Mouse (Mus musculus) intestine, postnatal 0 days (tissue): Measurements from ENCODE around the gene Apol10a. TPM values are rescaled to one million over a fixed set of nuclear protein-coding genes. Genes with fewer than 3 reads are reported as not detected.
"Not testable (repeated sequence)": the region's sequence is repeated elsewhere in the genome, so short reads cannot be mapped to it uniquely, and the experiment has no call there.

ENCODE experiments used
- ATAC-seq: fragments of 200-750 bp; cut with Nextera tagmentation; 2 replicates; pipeline ENCODE4 v1.8.0; 2017; ENCODE audit warnings: mild to moderate bottlenecking, moderate TSS enrichment, moderate library complexity
- H3K27ac ChIP-seq: fragments of 300-500 bp; sonication (generic); 2 replicates; pipeline ENCODE4 v1.5.1; 2014; ENCODE audit warnings: mild to moderate bottlenecking, low read depth, low read length, moderate library complexity
- H3K27me3 ChIP-seq: fragments of 300-500 bp; sonication (generic); replicated peaks from 2 replicates; pipeline ENCODE4 v1.6.1; 2014; ENCODE audit warnings: low read length, mixed read lengths; ENCODE audit not compliant: control insufficient read depth, insufficient read depth
- H3K36me3 ChIP-seq: fragments of 300-500 bp; sonication (generic); 2 replicates; pipeline ENCODE4 v1.6.1; 2014; ENCODE audit warnings: mild to moderate bottlenecking, moderate library complexity; ENCODE audit not compliant: control insufficient read depth, insufficient read depth
- H3K4me1 ChIP-seq: fragments of 300-500 bp; sonication (generic); replicated peaks from 2 replicates; pipeline ENCODE4 v1.6.1; 2014; ENCODE audit warnings: antibody characterized with exemption, low read length, mixed read lengths; ENCODE audit not compliant: control insufficient read depth, insufficient read depth
- H3K4me2 ChIP-seq: fragments of 300-500 bp; sonication (generic); replicated peaks from 2 replicates; pipeline ENCODE4 v1.6.1; 2014; ENCODE audit warnings: low read depth, mild to moderate bottlenecking, moderate library complexity
- H3K4me3 ChIP-seq: fragments of 300-500 bp; sonication (generic); 2 replicates; pipeline ENCODE4 v1.5.1; 2014; ENCODE audit warnings: low read depth, low read length
- H3K9ac ChIP-seq: fragments of 300-500 bp; sonication (generic); 2 replicates; pipeline ENCODE4 v1.6.1; 2014; ENCODE audit warnings: mild to moderate bottlenecking, low read depth, low read length
- H3K9me3 ChIP-seq: fragments of 300-500 bp; sonication (generic); 2 replicates; pipeline ENCODE4 v1.6.1; 2016; ENCODE audit warnings: mixed run types; ENCODE audit not compliant: control insufficient read depth
- CTCF ChIP-seq: sonication (generic); IDR thresholded peaks from 2 replicates; pipeline ENCODE4 v1.5.1; 2016; ENCODE audit warnings: low read depth, mild to moderate bottlenecking, control low read depth, antibody characterized with exemption, moderate library complexity
- WGBS: fragments of 180-500 bp; shearing (Covaris S2); extraction: QIAGEN DNeasy Blood & Tissue Kit; methylation state at CpG from one replicate; pipeline ENCODE4 v1.1.7; 2014; 5-methylcytosine and 5-hydroxymethylcytosine counted together
- polyA plus RNA-seq: library from polyadenylated mRNA; unstranded; fragments of >200 nt; fragmentation: Nextera tagmentation; extraction: Ambion mirVana; gene quantifications from 2 replicates; pipeline ENCODE4 v1.2.1, GENCODE M21; 2015

Apol10a gene
- 0.60 and 0.85 TPM in 2 replicates for polyA plus RNA-seq

- H3K4me2 ChIP-seq, H3K4me3 ChIP-seq: not testable (repeated sequence)
- WGBS: 56% methylated on average over 2 of the region's 2 CpGs
Observed at GRCm38 (mm10) chr15:77476693-77477092, at the start of gene Apol10a. Gene Apol10a (plus strand): TSS chr15:77477047.

GRCm38 (mm10) chr15:77428690-77429448 is 48.0 kb upstream of the Apol10a start:
- not testable (repeated sequence) for H3K27ac ChIP-seq, H3K9me3 ChIP-seq, H3K4me1 ChIP-seq, H3K36me3 ChIP-seq, H3K4me3 ChIP-seq, H3K27me3 ChIP-seq, H3K9ac ChIP-seq, H3K4me2 ChIP-seq
- WGBS: 33% methylated on average over 9 of the region's 10 CpGs
- ATAC-seq: peak; percentile 77

More at GRCm38 (mm10) chr15:77476693-77477092, at the start of gene Apol10a:
- not testable (repeated sequence) for H3K27me3 ChIP-seq, H3K9me3 ChIP-seq, H3K4me1 ChIP-seq, H3K36me3 ChIP-seq, H3K27ac ChIP-seq, ATAC-seq, H3K9ac ChIP-seq

- ATAC-seq, H3K27me3 ChIP-seq, H3K27ac ChIP-seq, H3K4me2 ChIP-seq, H3K36me3 ChIP-seq, H3K9me3 ChIP-seq, H3K9ac ChIP-seq, H3K4me3 ChIP-seq, H3K4me1 ChIP-seq: not testable (repeated sequence)
- 80% methylated on average over 7 of the region's 8 CpGs for whole genome bisulfite sequencing
Observed at GRCm38 (mm10) chr15:77444746-77445145, 32.1 kb upstream of the Apol10a start.

GRCm38 (mm10) chr15:77445668-77446067 is 31.2 kb upstream of the Apol10a start:
- not testable (repeated sequence) for H3K4me2 ChIP-seq, H3K4me3 ChIP-seq, H3K9ac ChIP-seq, H3K9me3 ChIP-seq, H3K4me1 ChIP-seq, H3K27me3 ChIP-seq, H3K27ac ChIP-seq, H3K36me3 ChIP-seq
- 50% methylated on average over 1 of the region's 1 CpGs for WGBS
- ATAC-seq: peak; percentile 53

- H3K4me1 ChIP-seq, H3K9ac ChIP-seq, H3K27me3 ChIP-seq, ATAC-seq, H3K9me3 ChIP-seq, H3K4me2 ChIP-seq, H3K36me3 ChIP-seq, H3K4me3 ChIP-seq, H3K27ac ChIP-seq: not testable (repeated sequence)
- WGBS: 92% methylated on average over 2 of the region's 2 CpGs
Observed at GRCm38 (mm10) chr15:77447392-77447791, 29.5 kb upstream of the Apol10a start, which contains the start of gene Apol7b. Gene Apol7b (minus strand): TSS chr15:77447492.

GRCm38 (mm10) chr15:77449927-77450326 is 26.9 kb upstream of the Apol10a start:
- not testable (repeated sequence) for H3K36me3 ChIP-seq
- TF ChIP-seq CTCF: peak; percentile 74
- 51% methylated on average over 10 of the region's 10 CpGs for WGBS

GRCm38 (mm10) chr15:77474699-77475390 is 2.0 kb upstream of the Apol10a start:
- H3K27ac ChIP-seq, H3K4me1 ChIP-seq, H3K36me3 ChIP-seq, H3K9me3 ChIP-seq, H3K4me2 ChIP-seq, H3K27me3 ChIP-seq, H3K9ac ChIP-seq, H3K4me3 ChIP-seq: not testable (repeated sequence)
- 25% methylated on average over 7 of the region's 7 CpGs for WGBS
- ATAC-seq: peak; percentile 90

More at GRCm38 (mm10) chr15:77449927-77450326, 26.9 kb upstream of the Apol10a start:
- H3K4me1 ChIP-seq, H3K9ac ChIP-seq, ATAC-seq, H3K4me3 ChIP-seq, H3K9me3 ChIP-seq, H3K27ac ChIP-seq, H3K4me2 ChIP-seq, H3K27me3 ChIP-seq: not testable (repeated sequence)
